Mouse (Mus musculus) B cell, adult 2 months (primary cell): ENCODE measurements around the gene Ppp1r15a.
A peak's percentile ranks its signal among the peaks of the same experiment; 100 is the strongest.
"Not testable (repeated sequence)": the region's sequence is repeated elsewhere in the genome, so short reads cannot be mapped to it uniquely, and the experiment has no call there.

Source experiments
- DNase-seq, 2 experiments: peaks; one replicate each; pipeline ENCODE4 v3.0.0; 2022

Ppp1r15a gene

DNA sequence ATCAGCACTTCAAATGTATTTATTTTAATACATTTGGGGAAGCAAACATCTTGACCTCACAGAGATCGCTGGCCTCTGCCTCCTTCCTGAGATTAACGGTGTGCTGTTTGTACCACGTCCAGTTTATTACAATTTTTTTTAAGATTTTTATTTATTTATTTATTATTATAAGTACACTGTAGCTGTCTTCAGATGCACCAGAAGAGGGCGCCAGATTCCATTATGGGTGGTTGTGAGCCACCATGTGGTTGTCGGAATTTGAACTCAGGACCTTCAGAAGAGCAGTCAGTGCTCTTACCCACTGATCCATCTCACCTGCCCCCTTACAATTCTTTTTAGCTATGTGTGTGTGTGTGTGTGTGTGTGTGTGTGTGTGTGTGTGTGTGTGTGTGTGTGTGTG is 9.2 kb downstream of the Ppp1r15a start:
- DNase-seq: peak; percentile 30 to 42

DNA sequence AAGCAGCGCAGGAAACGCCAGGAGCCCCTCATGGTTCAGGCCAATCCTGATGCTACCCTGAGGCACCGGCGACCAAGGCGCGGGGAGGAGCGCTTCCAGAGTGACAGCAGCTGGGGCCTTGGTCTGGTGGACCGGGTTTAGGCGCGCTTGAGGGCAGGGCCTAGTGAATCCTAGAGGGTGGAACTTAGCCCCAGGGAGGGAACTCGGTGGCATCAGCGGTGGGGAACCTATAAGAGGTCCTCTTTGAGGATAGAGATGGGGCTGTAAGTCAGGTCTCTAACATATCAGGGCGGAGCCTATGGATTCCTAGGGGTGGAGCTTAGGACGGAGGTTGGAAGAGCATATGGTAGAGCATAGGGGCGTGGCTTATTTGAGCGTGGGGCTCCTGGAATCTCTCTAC is 10.6 kb downstream of the Ppp1r15a start:
- no peak for DNase-seq

DNA sequence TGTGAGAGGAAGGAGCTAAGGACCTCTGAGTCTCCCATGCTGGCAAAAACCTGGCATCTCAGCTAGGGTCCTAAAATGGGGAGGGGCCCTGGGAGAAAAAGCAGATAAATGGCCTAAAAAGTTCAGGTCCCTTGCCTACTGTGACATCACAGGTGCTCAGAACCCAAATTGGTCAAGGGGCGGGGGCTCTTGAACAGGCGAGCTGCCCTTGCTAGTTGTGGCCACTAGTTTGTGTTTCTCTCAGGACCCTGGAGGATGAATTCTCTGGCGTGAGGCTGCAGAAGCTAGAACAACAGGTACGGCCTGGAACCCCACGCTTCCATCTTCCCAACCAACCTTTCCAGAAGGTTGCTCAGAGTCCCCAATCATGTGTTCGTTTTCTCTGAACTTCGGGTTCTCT is 11.7 kb downstream of the Ppp1r15a start:
- DNase-seq: no peak

DNA sequence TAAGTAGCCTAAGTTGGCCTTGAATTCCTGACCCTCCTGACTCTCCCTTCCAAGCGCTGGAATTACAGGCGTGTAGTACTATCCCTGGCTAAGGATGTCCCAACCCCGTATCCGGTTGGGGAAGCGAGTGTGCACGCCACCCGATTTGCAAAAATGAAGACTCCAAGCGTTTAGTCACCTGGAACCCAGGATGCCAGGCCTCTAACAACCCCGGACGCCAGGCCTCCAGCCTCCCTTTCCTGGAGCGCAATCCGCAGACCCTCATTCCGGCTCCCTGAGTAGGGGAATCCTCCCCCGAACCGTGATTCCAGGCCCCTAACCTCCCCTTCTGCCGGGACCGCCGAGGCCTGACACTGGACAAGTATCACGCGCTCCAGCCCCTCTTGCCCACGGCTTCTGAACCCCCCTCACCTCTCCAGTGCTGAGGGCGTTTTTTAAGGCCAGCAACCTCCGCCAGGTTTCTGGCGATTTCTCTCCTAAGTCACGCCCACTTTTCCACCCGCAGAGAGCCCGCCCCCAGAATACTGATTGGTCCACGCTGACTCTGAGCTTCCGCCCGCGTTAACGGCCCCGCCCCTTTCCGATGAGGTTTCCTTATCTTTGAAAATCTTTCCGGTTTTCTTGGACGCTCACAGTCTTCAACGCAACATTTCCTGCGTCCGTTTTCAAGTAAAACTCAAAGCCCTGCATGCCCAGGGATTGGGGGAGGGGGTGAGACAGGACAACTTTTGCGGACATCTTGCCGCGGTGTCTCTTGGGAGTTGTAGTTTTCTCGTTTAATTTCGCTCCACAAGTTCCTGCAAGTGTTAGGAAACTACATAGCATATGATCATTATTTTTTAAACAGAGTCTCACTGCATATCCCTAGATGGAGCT is 15.9 kb downstream of the Ppp1r15a start, which contains the start of gene Nucb1:
TSS of gene Nucb1 (minus strand) at position 495 of the 876 bp plus-strand sequence.
- DNase-seq: peak; percentile 93 to 94

DNA sequence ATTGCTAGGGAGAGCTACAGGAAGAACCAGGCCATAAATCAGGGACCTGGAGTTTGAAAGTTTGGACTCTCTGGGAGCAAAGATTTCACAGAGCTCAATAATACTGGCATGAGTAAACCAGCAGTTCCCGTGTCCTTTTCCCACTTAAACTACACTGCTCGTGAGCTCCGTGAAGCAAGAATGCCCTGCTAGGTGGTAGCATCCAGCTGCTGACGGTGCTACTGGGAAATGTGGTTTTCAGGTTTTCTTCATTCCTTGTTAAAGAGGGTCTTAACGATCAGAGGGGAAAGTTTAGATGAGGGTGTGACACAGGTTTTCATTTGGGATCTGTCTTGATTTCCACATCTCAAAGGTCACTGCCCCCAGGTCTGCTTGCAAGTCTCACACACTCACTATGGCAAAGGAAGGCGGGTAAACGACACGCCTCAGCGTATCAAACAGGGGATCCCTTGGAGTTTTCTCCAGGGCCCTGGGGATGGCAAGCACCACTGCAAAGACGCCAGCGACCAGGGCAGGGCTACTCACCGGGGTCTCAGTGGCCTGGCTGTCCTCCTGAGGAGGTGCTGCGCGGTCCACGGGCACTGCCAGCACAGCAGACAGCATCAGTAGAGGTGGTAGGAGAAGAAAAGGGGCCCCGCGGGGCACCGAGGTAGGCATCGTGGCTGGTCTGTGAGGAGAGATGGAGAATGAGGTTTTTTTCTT is 16.7 kb downstream of the Ppp1r15a start:
- no peak for DNase-seq

DNA sequence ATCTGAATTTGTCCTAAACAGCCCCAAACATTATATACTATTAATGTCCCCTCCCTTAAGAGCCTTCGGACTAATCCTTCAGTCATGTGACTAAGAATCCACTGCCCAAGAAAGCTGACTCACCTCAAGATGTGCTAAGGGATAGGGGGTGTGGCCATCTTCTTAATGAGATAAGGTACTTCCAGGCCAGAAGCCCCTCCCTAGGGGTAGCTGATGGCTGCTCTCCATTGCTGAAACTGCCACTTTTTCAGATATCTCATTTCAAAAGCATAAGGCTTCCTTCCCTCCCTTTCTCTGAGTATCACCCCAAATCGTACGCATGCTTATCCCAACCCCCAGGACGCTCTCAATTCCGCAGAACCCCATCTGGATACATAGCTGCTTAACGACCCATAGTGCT is 17.5 kb downstream of the Ppp1r15a start:
- no peak for DNase-seq

DNA sequence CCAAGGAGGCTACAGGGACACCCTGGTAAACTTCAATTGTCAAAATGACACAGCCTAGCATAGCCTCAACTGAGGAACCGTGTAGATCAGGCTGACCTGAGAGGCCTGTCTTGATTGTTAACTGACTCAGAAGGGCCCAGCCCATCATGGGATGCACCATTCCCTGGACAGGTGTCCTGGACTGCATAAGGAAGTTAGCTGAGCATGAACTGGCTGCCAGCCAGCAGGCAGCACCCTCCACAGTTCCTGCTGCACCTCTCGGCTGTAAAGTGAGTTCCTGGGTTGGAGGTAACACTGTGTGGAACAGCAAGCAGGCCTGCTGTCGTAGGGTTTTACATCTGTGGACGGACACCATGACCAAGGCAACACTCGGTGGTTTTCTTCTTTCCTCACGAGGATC is 18.5 kb downstream of the Ppp1r15a start:
- no peak for DNase-seq

DNA sequence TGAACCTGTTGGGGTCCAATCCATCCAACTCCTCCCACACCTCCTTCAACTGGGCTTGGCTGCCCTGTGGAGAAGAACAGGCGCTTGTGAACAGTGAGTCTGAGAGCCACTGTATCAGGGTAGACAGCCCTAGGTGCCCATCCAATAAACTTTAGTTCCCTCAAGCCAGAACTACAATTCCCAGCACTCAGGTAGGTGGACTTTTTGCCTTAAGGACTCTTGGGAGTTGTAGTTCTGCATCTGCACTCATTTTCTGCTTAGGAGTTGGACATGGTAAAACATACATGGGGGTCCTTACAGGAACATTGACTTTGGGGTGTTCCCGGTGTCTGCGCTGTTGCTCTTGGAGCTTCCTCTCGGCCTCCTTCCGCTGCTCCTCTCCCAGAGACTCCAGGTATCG is 27.6 kb downstream of the Ppp1r15a start:
- no peak for DNase-seq

DNA sequence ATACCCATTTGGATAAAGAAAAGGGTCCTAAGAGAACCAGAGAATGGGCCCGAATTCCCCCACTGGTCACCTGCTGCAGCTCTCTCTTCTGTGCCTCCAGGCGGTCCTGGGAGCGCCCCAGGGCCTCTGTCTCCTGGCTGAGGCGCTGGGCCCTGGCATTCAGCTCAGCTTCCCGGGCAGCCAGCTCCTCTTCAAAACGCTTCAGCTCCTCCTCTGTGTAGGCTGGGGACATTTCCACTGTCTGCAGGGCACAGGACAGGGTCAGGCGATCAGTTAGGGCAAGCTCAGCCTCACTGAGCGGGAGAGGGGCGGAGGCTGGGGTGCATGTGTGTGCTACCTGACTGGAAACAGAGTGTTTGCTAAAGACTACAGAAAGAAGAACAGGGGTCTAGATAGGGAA is 31.5 kb downstream of the Ppp1r15a start:
- DNase-seq: no peak

DNA sequence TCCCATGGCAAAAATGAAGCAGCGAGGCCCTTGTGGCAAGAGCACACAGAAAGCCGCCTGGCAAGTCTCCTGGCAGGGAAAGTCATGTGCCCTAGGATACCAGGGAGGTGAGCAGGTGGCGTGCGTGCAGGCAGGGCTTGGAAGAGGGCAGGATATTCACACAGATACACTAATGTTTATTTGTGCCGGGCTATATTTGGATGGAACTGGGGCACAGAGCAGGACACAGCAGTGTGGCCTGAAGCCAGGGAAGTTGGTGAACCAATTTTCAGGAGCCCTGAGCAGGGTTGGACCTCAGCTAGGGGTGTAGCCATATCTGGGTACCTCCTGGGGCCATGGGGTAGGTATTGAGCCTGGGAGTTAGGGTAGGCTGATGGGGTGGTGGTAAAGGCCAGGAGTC is 33.1 kb downstream of the Ppp1r15a start:
- DNase-seq: no peak

DNA sequence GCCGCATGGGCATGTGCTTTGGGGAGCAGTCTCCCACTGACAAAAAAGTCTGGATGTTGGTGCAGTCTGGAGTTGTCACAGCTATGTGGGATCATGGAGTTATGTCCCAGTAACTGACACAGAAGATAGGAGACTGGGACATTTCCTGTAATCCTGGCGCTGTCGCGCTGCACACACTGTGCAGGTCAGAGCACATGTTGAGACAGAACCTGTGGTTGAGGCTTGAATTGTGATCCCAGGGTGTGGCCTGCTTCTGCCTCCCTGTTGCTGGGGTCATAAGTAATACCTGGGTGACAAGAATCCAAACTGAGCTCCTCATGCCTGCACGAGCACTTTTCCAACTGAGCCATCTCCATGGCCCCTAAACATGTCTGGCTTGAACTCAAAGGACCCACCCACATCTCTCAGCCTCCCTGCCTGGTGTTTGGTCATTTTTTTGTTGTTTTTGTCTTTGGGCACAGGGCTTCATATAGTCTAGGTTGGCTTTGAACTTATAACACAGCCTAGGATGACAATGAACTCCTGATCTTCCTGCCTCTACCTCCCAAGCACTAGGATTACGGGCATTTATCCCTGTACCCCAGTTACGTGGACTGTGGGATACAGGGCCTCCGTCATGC is 33.7 kb downstream of the Ppp1r15a start:
- DNase-seq: no peak

DNA sequence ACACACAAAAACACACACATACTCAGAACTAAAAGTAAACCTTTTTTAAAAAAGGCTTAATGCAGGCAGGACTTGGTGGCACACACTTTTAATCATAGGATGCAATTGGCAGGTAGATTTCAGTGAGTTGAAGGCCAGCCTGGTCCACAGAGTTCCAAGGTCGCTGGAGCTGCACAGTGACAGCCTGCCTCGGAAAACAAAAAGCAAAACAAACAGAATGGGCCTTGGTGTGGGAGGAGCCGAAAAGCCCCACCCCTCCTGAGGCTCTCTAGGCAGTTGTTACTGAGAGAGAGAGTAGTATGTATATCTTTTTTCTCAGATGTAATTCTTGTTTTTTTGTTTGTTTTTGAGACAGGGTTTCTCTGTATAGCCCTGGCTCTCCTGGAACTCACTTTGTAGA is 34.8 kb downstream of the Ppp1r15a start:
- no peak for DNase-seq

DNA sequence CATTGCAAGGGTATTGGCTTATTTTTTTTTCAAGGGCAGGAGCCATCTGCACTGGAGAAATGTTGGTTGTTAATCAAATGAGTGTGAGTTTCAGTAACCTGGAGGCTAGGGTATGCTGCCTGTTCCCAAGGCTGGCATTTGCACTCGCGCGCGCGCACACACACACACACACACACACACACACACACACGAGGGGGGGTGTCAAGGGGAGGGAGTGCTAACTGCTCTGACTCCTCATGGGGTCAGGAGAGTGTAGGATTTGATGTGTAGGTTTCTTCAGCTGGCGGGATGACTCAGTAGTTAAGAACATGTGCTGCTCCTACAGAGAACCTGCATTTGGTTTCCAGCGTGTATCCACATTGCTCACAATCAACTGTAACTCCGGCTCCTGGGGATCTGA is 35.2 kb downstream of the Ppp1r15a start:
- DNase-seq: no peak

DNA sequence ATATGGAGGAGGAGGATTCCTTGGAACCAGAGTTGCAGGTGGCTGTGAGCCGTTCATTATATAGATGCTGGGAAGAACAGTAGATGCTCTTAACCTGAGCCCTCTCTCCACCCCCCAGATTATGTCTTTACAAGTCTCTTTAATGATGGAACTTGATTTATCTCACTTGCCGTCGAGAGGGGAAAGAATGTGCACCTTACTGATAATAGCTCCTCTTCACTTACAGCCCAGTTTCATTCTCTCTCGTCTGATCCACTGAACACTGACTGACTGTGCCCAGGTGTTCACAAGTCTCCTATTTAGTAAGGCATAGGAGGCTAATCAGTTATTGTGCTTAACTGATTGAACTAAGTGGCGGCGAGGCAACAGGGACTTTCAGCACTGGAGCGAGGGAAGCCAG is 36.5 kb downstream of the Ppp1r15a start:
- DNase-seq: no peak

DNA sequence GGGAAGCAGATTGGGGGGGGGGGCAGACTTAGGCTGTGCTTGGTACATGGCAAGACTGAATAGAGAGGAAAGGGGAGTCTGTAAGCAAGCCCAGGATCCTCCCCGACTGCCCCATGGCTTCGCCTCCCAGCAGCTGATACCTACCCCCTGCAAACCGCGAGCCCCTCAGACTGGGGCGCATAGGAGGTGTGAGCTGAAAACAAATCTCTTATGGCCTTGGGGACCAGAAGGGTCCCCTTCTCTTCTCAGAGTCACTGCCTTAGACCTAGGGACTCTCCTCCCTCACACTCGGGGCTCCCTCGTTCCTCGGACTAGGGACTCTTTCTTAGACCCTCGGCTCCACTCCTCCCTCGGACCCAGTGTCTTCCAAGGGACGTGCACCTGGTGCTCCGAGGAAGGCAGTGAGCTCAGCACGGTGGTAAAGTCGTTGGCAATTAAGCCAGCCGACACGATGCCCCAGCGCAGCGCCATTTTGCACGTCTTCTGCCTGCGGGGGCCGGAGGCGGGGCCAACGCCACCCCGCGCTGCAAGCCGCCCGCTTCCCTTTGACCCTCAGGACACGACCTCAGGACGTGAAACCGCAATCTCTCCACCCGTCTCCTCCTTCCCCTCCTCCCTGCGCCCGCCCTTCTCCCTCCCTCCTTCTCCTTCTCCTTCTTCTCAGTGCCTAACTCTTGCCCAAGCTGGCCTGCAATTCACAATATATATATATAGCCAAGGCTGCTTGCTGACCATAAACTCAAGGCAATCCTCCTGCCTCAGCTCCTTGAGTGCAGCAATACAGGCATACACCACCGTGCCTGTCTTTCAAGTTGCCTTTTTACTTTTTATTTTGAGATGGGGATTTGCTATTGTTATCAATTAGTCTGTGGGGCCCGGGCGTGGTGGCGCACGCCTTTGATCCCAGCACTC is 37.5 kb downstream of the Ppp1r15a start, which contains the start of gene Dhdh:
TSS of gene Dhdh (minus strand) at position 513 of the 912 bp plus-strand sequence.
- DNase-seq: peak; percentile 56 to 59

DNA sequence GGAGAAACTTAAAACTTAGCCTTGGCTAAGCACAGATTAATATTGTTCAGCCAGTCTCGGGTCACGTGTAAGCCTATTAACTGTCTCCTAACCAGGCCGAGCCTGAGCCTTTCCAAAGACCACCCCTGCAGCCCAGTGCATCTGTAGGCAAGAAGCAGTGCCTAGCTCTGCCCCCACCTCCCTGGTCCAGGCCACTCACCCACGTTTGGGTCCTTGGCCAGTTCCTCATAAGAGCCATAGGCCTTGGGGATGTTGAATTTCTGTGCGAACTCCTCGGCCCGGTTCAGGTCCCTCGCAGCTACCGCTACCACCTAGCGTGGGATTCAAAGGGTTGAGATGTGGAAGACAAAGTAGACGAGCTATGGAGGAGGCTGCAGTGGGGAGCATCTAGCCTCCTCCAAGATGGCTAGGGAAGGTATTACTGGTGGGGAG is 38.2 kb downstream of the Ppp1r15a start:
- no peak for DNase-seq

DNA sequence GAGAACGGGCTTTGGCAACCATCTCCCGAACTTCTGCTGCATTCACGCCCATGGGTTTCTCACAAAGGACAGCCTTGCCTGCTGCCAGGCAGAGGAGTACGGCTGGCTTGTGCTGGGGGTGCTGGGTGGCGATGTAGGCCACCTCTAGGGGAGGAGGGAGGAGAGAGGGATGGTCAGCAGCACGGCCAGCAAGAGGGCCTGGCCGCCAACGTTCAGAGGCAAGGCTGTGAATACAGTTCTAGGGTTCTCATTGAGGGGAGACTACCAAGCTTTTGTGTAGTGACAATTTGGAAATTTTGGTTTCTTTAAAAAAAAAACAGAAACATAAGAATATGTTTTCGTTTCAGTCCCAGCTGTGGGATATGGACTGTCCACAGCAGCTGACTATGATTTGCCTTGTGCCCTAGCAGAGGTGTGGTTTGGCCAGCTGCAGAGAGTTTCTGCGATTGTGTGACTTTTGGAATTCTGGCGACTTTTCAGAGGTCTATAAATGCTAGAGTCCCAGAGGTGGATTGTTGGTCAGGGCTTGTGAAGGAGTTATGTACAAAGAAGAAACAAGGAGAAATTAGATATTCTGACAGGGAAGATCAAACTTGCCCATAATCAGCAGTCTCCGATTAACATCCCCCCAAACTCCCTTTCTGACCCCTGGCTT is 39.2 kb downstream of the Ppp1r15a start, which contains the start of gene Gm45808:
TSS of gene Gm45808 (minus strand) at position 51 of the 655 bp plus-strand sequence.
- DNase-seq: no peak

DNA sequence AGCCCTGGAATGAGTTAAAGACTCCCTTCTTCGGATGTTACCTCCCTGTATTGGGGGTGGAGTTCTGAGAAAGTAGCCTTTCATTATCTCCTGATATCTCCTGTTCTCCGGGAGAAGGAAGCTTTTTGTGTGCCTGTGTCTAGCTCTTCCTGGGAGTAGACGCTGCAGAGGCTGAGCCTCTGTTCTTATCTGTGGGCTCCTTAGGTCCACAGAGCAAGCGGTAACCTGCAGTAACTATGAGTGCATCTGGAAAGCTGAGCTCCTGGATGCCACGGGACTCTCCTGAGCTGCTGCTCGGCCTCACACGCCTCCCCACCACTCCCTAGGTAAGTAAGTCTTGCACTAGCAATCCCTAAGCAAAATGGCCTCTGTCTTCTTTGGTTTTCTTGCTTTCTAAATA is 39.9 kb downstream of the Ppp1r15a start:
- no peak for DNase-seq

DNA sequence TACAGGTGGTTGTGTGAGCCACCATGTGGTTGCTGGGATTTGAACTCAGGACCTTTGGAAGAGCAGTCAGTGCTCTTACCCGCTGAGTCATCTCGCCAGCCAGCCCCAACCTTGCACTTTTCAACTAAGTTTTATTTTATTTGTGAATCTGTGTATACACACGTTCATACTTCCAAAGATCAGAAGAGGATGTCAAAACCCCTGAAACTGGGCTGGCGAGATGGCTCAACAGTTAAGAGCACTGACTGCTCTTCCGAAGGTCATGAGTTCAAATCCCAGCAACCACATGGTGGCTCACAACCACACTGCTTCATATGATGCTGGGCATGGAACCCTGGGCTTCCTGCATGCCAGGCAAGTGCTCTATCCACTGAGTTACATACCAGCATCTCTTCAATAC is 41.1 kb downstream of the Ppp1r15a start:
- DNase-seq: not testable (repeated sequence)

DNA sequence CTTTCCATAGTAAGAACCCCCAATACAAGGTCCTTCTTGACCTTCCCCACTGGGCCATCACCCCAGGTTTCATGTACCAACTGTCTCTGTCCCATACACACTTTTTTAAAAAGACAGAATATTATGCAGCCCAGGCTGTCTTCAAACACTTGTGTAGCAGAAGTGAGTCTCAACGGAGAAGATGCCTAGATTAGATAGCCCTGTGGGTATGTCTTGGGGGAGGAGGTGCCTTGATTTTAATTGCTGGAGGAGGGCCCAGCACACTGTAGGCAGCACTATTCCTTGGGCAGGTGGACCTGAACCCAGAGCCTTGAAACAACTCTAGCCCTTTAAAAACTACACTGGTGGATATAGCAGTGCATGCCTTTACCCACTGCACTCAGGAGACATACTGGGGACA is 43.9 kb downstream of the Ppp1r15a start:
- DNase-seq: no peak

DNA sequence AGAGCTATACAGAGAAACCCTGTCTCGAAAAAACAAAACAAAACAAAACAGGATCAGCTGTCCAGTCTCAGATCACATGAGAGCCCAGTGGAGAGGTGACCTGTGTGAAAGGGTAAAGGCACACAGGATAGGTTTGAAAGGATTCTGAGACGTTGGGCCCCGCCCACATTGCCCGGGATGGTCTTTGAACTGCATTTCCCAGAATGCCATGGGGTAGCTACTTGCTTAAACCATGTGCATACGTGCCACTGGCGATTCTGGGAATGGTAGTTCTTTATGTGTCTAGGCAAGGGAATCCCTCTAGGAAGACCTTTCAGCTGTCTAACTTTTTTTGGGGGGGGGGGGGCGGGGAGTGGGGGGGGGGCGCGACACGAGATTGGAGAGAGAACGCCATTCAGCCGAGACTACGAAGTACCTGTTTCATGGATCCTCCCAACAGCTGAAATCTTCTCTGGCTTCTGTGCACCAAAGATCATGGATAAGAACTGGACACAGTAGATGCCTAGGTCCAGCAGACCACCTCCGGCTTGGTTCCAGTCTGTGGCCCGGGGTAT is 44.6 kb downstream of the Ppp1r15a start, which contains the start of gene Tulp2:
TSS of gene Tulp2 (plus strand) at position 504 of the 554 bp plus-strand sequence.
- peak; percentile 68 to 74 for DNase-seq
